Mouse (Mus musculus) lung, adult 10 weeks (tissue): Measurements from ENCODE around the gene Rsph3b. TPM values are rescaled to one million over a fixed set of nuclear protein-coding genes. Genes with fewer than 3 reads are reported as not detected.

ENCODE experiments used
- polyA plus RNA-seq: library from polyadenylated mRNA; stranded (reverse); fragments of 350-450 nt; fragmentation: Illumina TruSeq; extraction: RNeasy Lipid Tissue Mini Kit (QIAGEN cat#74804); gene quantifications from one replicate; pipeline ENCODE4 v1.2.3, GENCODE M21; 2014; ENCODE audit warnings: low read depth, low replicate concordance; ENCODE audit not compliant: insufficient read depth

The Rsph3b gene
- polyA plus RNA-seq: 33.5 TPM

GRCm38 (mm10) chr17:6947984-6948768, at the start of gene Rsph3b:
Gene Rsph3b, minus strand, starts transcription at chr17:6948682.

GRCm38 (mm10) chr17:6978287-6979248, 30.1 kb upstream of the Rsph3b start, which contains the start of gene Gm49721:
Gene Gm49721, plus strand, starts transcription at chr17:6978904.

GRCm38 (mm10) chr17:6970334-6970733, 21.9 kb upstream of the Rsph3b start, which contains the start of gene Rnaset2b:
Gene Rnaset2b, plus strand, starts transcription at chr17:6970634.

GRCm38 (mm10) chr17:6960776-6961175, 12.3 kb upstream of the Rsph3b start, which contains the start of gene Tagap1:
Gene Tagap1, minus strand, starts transcription at chr17:6961156.

Other genes starting within 250 kb of the Rsph3b start
- 87.5 TPM for gene Ezr, start 165.9 kb downstream of the Rsph3b start, polyA plus RNA-seq
- 12.0 TPM for gene Tagap1, start 12.5 kb upstream of the Rsph3b start, polyA plus RNA-seq
- 279 TPM for gene Rnaset2b, start 22.0 kb upstream of the Rsph3b start, polyA plus RNA-seq
- gene Gm49721, start 30.2 kb upstream of the Rsph3b start, polyA plus RNA-seq: not detected
- gene Gm1604a, start 76.9 kb upstream of the Rsph3b start, polyA plus RNA-seq: not detected
- 7.4 TPM for gene Rps6ka2, start 221.4 kb upstream of the Rsph3b start, polyA plus RNA-seq